Mouse (Mus musculus) hindbrain, embryonic 11.5 days (tissue): ENCODE data around the gene Hmg20a. TPM values are rescaled to one million over a fixed set of nuclear protein-coding genes. Genes with fewer than 3 reads are reported as not detected.

Experiments used
- ATAC-seq: fragments of 200-750 bp; cut with Nextera tagmentation; 2 replicates; pipeline ENCODE4 v1.8.0; 2017; ENCODE audit warnings: mild to moderate bottlenecking, moderate TSS enrichment, moderate library complexity; ENCODE audit not compliant: low FRiP score
- DNase-seq: peaks from one replicate; pipeline ENCODE4 v3.0.0-alpha.2; 2015; ENCODE audit warnings: low spot score
- H3K27ac ChIP-seq: fragments of 300-500 bp; sonication (generic); 2 replicates; pipeline ENCODE4 v1.5.1; 2014; ENCODE audit warnings: mild to moderate bottlenecking, low read depth, low read length
- H3K27me3 ChIP-seq: fragments of 300-500 bp; sonication (generic); 2 replicates; pipeline ENCODE4 v1.6.1; 2014; ENCODE audit warnings: mild to moderate bottlenecking, low read length, moderate library complexity, mixed read lengths; ENCODE audit not compliant: control insufficient read depth, insufficient read depth
- H3K36me3 ChIP-seq: fragments of 300-500 bp; sonication (generic); 2 replicates; pipeline ENCODE4 v1.6.1; 2014; ENCODE audit warnings: mild to moderate bottlenecking, low read length, moderate library complexity, mixed read lengths; ENCODE audit not compliant: control insufficient read depth, insufficient read depth
- H3K4me1 ChIP-seq: fragments of 300-500 bp; sonication (generic); replicated peaks from 2 replicates; pipeline ENCODE4 v1.6.1; 2014; ENCODE audit warnings: low read length, mixed read lengths; ENCODE audit not compliant: control insufficient read depth, insufficient read depth
- H3K4me2 ChIP-seq: fragments of 300-500 bp; sonication (generic); replicated peaks from 2 replicates; pipeline ENCODE4 v1.6.1; 2014; ENCODE audit warnings: mild to moderate bottlenecking, low read depth, low read length
- H3K4me3 ChIP-seq: fragments of 300-500 bp; sonication (generic); 2 replicates; pipeline ENCODE4 v1.5.1; 2014; ENCODE audit warnings: low read depth, low read length
- H3K9ac ChIP-seq: fragments of 300-500 bp; sonication (generic); 2 replicates; pipeline ENCODE4 v1.6.1; 2014; ENCODE audit warnings: low read depth, low read length
- H3K9me3 ChIP-seq: fragments of 300-500 bp; sonication (generic); 2 replicates; pipeline ENCODE4 v1.6.1; 2016; ENCODE audit warnings: low read length; ENCODE audit not compliant: control insufficient read depth
- WGBS: fragments of 180-500 bp; shearing (Covaris S2); extraction: QIAGEN DNeasy Blood & Tissue Kit; methylation state at CpG from one replicate; pipeline ENCODE4 v1.1.7; 2014; 5-methylcytosine and 5-hydroxymethylcytosine counted together
- polyA plus RNA-seq: library from polyadenylated mRNA; unstranded; fragments of >200 nt; fragmentation: Nextera tagmentation; extraction: Ambion mirVana; gene quantifications from 2 replicates; pipeline ENCODE4 v1.2.1, GENCODE M21; 2014

Gene Hmg20a
- polyA plus RNA-seq, 1 experiment from 2014 or later = 76.2 TPM

- Histone ChIP-seq H3K4me3 (no peak overlapping the region), H3K27ac (no peak overlapping the region), H3K4me2 (no peak overlapping the region), H3K27me3 (no peaks in the 10 kb centered on the region), H3K36me3 (no peaks in the 10 kb centered on the region), H3K4me1 (no peaks in the 10 kb centered on the region), H3K9ac (no peak overlapping the region), H3K9me3 (no peaks in the 10 kb centered on the region)
- 90% methylated on average over 5 of the region's 5 CpGs for WGBS
- DNase-seq (no peak), ATAC-seq (no peak)
Measured at GRCm38 (mm10) chr9:56478975-56479647, 60.7 kb downstream of the Hmg20a start.

GRCm38 (mm10) chr9:56482623-56483022 is 64.2 kb downstream of the Hmg20a start:
- no peak for DNase-seq

GRCm38 (mm10) chr9:56485423-56485822 is 67.0 kb downstream of the Hmg20a start:
- Histone ChIP-seq H3K36me3 (no peaks in the 10 kb centered on the region), H3K4me2 (no peak overlapping the region), H3K27me3 (no peaks in the 10 kb centered on the region), H3K27ac (no peak overlapping the region), H3K9ac (no peak overlapping the region), H3K9me3 (no peaks in the 10 kb centered on the region), H3K4me1 (no peaks in the 10 kb centered on the region), H3K4me3 (no peak overlapping the region)
- 77% methylated on average over 1 of the region's 1 CpGs for WGBS
- ATAC-seq = no peak
- DNase-seq = no peak

More at GRCm38 (mm10) chr9:56482623-56483022, 64.2 kb downstream of the Hmg20a start:
- Histone ChIP-seq H3K4me3 (no peak overlapping the region), H3K36me3 (no peaks in the 10 kb centered on the region), H3K27me3 (no peaks in the 10 kb centered on the region), H3K27ac (no peak overlapping the region), H3K4me1 (no peaks in the 10 kb centered on the region), H3K9me3 (no peaks in the 10 kb centered on the region), H3K4me2 (no peak overlapping the region), H3K9ac (no peak overlapping the region)
- WGBS = 87% methylated on average over 4 of the region's 4 CpGs
- ATAC-seq = no peak

GRCm38 (mm10) chr9:56486158-56486557 is 67.7 kb downstream of the Hmg20a start:
- no peak for DNase-seq
- WGBS = 82% methylated on average over 3 of the region's 3 CpGs
- Histone ChIP-seq H3K4me1 (no peaks in the 10 kb centered on the region), H3K4me2 (no peak overlapping the region), H3K36me3 (0 out of 2 replicates have a peak, but pooled peaks cover 3% of the 10 kb centered on the region), H3K4me3 (no peak overlapping the region), H3K9ac (no peak overlapping the region), H3K9me3 (no peaks in the 10 kb centered on the region), H3K27ac (no peak overlapping the region), H3K27me3 (no peaks in the 10 kb centered on the region)
- ATAC-seq = no peak

GRCm38 (mm10) chr9:56487651-56488050 is 69.2 kb downstream of the Hmg20a start:
- H3K4me2 ChIP-seq = no peak overlapping the region
- DNase-seq (no peak), ATAC-seq (no peak)
- no peak overlapping the region for H3K4me3 ChIP-seq
- no peak overlapping the region for H3K27ac ChIP-seq
- H3K27me3 ChIP-seq = no peaks in the 10 kb centered on the region
- H3K9ac ChIP-seq = no peak overlapping the region
- 93% methylated on average over 3 of the region's 3 CpGs for WGBS
- no peaks in the 10 kb centered on the region for H3K4me1 ChIP-seq
- H3K36me3 ChIP-seq = 0 out of 2 replicates have a peak, but pooled peaks cover 3% of the 10 kb centered on the region
- H3K9me3 ChIP-seq = no peaks in the 10 kb centered on the region

GRCm38 (mm10) chr9:56492391-56492790 is 74.0 kb downstream of the Hmg20a start:
- ATAC-seq (no peak), DNase-seq (no peak)
- Histone ChIP-seq H3K9ac (no peak overlapping the region), H3K4me3 (no peak overlapping the region), H3K4me2 (no peak overlapping the region), H3K4me1 (no peaks in the 10 kb centered on the region), H3K27me3 (no peaks in the 10 kb centered on the region), H3K36me3 (0 out of 2 replicates have a peak, but pooled peaks cover 3% of the 10 kb centered on the region), H3K9me3 (no peaks in the 10 kb centered on the region), H3K27ac (0 out of 2 replicates have a peak overlapping the region, but pooled peaks have one; percentile 32)
- 65% methylated on average over 3 of the region's 3 CpGs for WGBS

GRCm38 (mm10) chr9:56492916-56493315 is 74.5 kb downstream of the Hmg20a start:
- no peaks in the 10 kb centered on the region for H3K27me3 ChIP-seq
- no peak for ATAC-seq
- no peak overlapping the region for H3K4me3 ChIP-seq
- H3K4me2 ChIP-seq = no peak overlapping the region
- no peak overlapping the region for H3K9ac ChIP-seq
- no peak overlapping the region for H3K27ac ChIP-seq
- no peaks in the 10 kb centered on the region for H3K9me3 ChIP-seq
- no peak for DNase-seq
- no peaks in the 10 kb centered on the region for H3K4me1 ChIP-seq
- 0 out of 2 replicates have a peak, but pooled peaks cover 3% of the 10 kb centered on the region for H3K36me3 ChIP-seq
- 39% methylated on average over 1 of the region's 1 CpGs for WGBS

GRCm38 (mm10) chr9:56495088-56495487 is 76.7 kb downstream of the Hmg20a start:
- ATAC-seq = no peak
- no peak overlapping the region for H3K9ac ChIP-seq

GRCm38 (mm10) chr9:56495795-56496232 is 77.4 kb downstream of the Hmg20a start:
- H3K4me2 ChIP-seq = no peak overlapping the region
- ATAC-seq = no peak
- no peaks in the 10 kb centered on the region for H3K4me1 ChIP-seq
- whole genome bisulfite sequencing = 44% methylated on average over 5 of the region's 5 CpGs
- H3K36me3 ChIP-seq = 0 out of 2 replicates have a peak, but pooled peaks cover 1% of the 10 kb centered on the region
- no peak for DNase-seq
- no peak overlapping the region for H3K4me3 ChIP-seq
- no peak overlapping the region for H3K9ac ChIP-seq
- H3K9me3 ChIP-seq = no peaks in the 10 kb centered on the region
- no peaks in the 10 kb centered on the region for H3K27me3 ChIP-seq
- no peak overlapping the region for H3K27ac ChIP-seq

More at GRCm38 (mm10) chr9:56495088-56495487, 76.7 kb downstream of the Hmg20a start:
- Histone ChIP-seq H3K9me3 (no peaks in the 10 kb centered on the region), H3K4me2 (no peak overlapping the region), H3K36me3 (0 out of 2 replicates have a peak, but pooled peaks cover 3% of the 10 kb centered on the region), H3K4me3 (no peak overlapping the region), H3K27ac (peak overlapping the region; percentile 38), H3K27me3 (no peaks in the 10 kb centered on the region), H3K4me1 (no peaks in the 10 kb centered on the region)
- WGBS = 32% methylated on average over 7 of the region's 7 CpGs
- no peak for DNase-seq
